Mouse (Mus musculus): ENCODE measurements around the gene Grb7. TPM values are rescaled to one million over a fixed set of nuclear protein-coding genes. Genes with fewer than 3 reads are reported as not detected.

The Grb7 gene
- total RNA-seq (2023): not detected

DNA sequence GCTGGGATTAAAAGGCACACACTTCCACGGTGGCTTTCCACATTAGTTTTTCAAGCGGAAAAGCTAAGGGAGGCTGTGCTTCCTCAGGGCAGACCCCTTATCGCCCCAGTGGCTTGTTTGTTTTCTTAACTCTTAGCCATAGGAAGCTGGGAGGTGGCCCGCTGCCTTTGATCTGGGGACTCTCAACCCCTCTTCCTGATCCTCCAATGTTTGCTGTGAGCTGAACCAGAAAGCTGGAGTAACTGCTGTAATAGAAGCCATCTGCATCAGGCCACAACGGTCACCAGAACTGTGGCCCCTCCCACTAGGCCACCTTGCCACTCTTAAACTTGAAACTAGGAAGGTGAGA, at the start of gene Grb7:
Gene Grb7, plus strand, starts transcription at position 182 of the 349 bp plus-strand sequence.

DNA sequence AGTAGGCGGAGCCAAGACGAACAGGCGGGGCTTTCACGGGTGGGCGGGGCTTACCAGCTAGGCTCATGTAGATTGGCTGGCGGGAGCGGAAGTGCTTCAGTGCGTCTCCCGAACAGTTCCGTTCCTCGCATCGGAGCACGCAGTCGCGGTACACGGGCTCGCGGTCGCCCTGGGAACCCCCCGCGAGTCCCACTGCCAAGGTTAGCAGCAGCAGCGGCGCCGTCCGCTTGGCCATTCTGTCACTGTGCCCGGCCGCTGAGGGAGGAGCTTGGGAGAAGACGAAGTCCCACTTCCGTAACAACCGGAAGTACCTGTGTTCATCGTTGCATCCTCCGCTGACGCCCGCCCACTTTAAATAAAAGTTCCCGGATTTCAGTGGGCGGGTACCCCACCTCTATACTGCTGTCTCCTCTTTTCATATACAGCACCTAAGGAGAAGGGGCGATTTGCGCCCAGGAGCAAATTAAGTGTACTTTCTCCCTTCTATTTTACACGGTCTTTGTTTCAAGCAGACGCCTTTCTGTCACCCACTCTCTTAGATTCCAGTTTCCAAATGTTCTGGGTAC, 46.0 kb upstream of the Grb7 start, which contains the start of gene Pgap3:
Gene Pgap3, minus strand, starts transcription at position 330 of the 566 bp plus-strand sequence.

DNA sequence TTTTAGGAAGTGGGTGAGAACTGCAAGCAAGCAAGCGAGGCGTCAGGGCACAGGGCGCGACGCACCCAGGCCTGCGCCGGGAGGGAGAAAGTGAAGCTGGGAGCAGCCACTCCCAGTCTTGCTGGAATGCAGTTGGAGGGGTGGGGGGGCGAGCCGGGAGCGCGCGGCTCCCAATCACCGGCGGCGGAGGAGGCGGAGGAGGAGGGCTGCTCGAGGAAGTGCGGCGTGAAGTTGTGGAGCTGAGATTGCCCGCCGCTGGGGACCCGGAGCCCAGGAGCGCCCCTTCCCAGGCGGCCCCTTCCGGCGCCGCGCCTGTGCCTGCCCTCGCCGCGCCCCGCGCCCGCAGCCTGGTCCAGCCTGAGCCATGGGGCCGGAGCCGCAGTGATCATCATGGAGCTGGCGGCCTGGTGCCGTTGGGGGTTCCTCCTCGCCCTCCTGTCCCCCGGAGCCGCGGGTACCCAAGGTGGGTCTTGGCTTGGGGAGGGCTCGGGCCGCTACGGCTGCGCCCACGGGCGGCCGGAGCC, 33.9 kb upstream of the Grb7 start, which contains the start of gene Erbb2:
Gene Erbb2, plus strand, starts transcription at position 198 of the 524 bp plus-strand sequence.

GRCm38 (mm10) chr11:98438331-98439158, 7.6 kb upstream of the Grb7 start, which contains the start of gene Mien1:
Gene Mien1 (minus strand): TSS chr11:98438991.

Other genes with a start within 250 kb of the Grb7 start
- 10 to 100 TPM; 69.7 to 77.0 TPM for gene Cdk12, start 243.3 kb upstream of the Grb7 start, total RNA-seq (2023)
- not detected for gene Neurod2, start 116.7 kb upstream of the Grb7 start, total RNA-seq (2023)
- not detected for gene Ppp1r1b, start 98.0 kb upstream of the Grb7 start, total RNA-seq (2023)
- gene Stard3, start 88.0 kb upstream of the Grb7 start, total RNA-seq (2023): 10 to 100 TPM; 50.6 to 53.9 TPM
- under 1 TPM in 1 of 2 experiments, not detected in 1; 0.50 TPM for gene Tcap, start 62.6 kb upstream of the Grb7 start, total RNA-seq (2023)
- gene Pnmt, start 59.9 kb upstream of the Grb7 start, total RNA-seq (2023): not detected
- 1 to 10 TPM; 2.3 to 3.6 TPM for gene Pgap3, start 45.9 kb upstream of the Grb7 start, total RNA-seq (2023)
- under 1 TPM in 1 of 2 experiments, not detected in 1; 0.13 TPM for gene Erbb2, start 33.9 kb upstream of the Grb7 start, total RNA-seq (2023)
- 10 to 100 TPM; 36.4 to 39.4 TPM for gene Mien1, start 7.4 kb upstream of the Grb7 start, total RNA-seq (2023)
- gene Ikzf3, start 99.6 kb downstream of the Grb7 start, total RNA-seq (2023): 1 to 10 TPM; 3.0 to 3.1 TPM
- gene Zpbp2, start 104.7 kb downstream of the Grb7 start, total RNA-seq (2023): under 1 TPM in 1 of 2 experiments, not detected in 1; 0.33 TPM
- gene Ormdl3, start 141.0 kb downstream of the Grb7 start, total RNA-seq (2023): 10 to 100 TPM in 1 of 2 experiments, 1 to 10 TPM in 1; 8.6 to 11.0 TPM
- gene Lrrc3c, start 151.9 kb downstream of the Grb7 start, total RNA-seq (2023): not detected
- 10 to 100 TPM; 19.7 to 20.5 TPM for gene Gm12355, start 179.3 kb downstream of the Grb7 start, total RNA-seq (2023)
- gene Gsdma3, start 180.0 kb downstream of the Grb7 start, total RNA-seq (2023): under 1 TPM in 1 of 2 experiments, not detected in 1; 0.57 TPM
- gene Gsdma2, start 200.4 kb downstream of the Grb7 start, total RNA-seq (2023): not detected
- gene Gsdma, start 218.0 kb downstream of the Grb7 start, total RNA-seq (2023): not detected
- gene Psmd3, start 236.2 kb downstream of the Grb7 start, total RNA-seq (2023): 10 to 100 TPM; 46.3 to 52.0 TPM

Data from neutrophil, adult 83 days (primary cell).